18 mouse cellular contexts compared by ENCODE assay signal in the genomic region with DNA sequence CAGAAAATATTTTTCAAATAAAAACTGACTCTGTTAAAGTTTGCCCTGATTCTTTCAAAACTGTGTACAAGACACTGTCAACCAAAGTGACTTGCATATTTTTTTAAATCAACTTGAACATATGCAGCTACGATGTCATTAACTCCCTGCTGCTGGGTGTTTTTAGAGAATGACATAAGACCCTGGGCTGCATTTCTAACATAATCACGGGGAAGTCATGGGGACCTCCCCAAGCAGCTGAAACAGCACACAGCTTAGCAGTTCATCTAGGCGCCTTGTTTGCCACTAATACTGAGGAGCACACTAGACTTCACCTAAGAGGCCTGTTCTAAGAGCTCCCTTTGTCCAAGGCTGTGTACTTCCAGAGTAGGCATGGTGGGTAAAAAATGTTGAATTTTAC.
DNase-seq lines count a peak whose midpoint lies in the region; ATAC-seq and TF ChIP-seq lines count a peak whose summit lies in the region.
"Had no signal": no experiment of that assay in that cellular context is flagged by ENCODE, and none has a peak within 500 bp of the region (broad histone marks: within the 10 kb centered on the region; RNA-seq: fewer than 3 reads in every experiment).

No protein-coding gene starts in this region.

- in situ Hi-C loops in CH12.LX (cut with MboI; ENCODE audit: low pct_ligation_motif_present, low pct_unique_long_range_greater_than_20kb, low sequenced_read_pairs) = loop anchor here (25.0 kb wide), 1 partner anchor 304 kb away; no protein-coding TSS in a partner anchor

- no peak overlapping the region for H3K4me3 ChIP-seq in midbrain, embryonic 10.5 days
- no peak overlapping the region for H3K4me3 ChIP-seq in midbrain, embryonic 11.5 days (ENCODE audit: low read depth, low read length)
- no peak overlapping the region for H3K4me3 ChIP-seq in CH12.LX (replicated peaks in 1 of 3; ENCODE audit: low read depth in 2 of 3, low read length in 2 of 3, poor library complexity in 1 of 3)
- no peak overlapping the region for H3K4me3 ChIP-seq in forebrain, embryonic 12.5 days (replicated peaks)
- no peak overlapping the region for H3K4me3 ChIP-seq in limb, embryonic 11.5 days (ENCODE audit: low read depth, low read length)
- no peak overlapping the region for H3K4me3 ChIP-seq in lung, adult 2 months (replicated peaks; ENCODE audit: extremely low read depth, low read depth, low read length)
- H3K4me3 ChIP-seq: heart, embryonic 13.5 days had no signal

- no peak for TF ChIP-seq CTCF in CH12.LX (conservative IDR thresholded peaks at IDR 0.05 in 1 of 2, IDR thresholded peaks at IDR 0.05 in 1 of 2; ENCODE audit: low read depth in 2 of 2, low read length in 2 of 2)
- TF ChIP-seq CTCF in lung, adult 2 months (IDR thresholded peaks at IDR 0.05; ENCODE audit: insufficient read depth, low read length) = no peak

- no peaks in the 10 kb centered on the region for H3K9me3 ChIP-seq in midbrain, embryonic 10.5 days (replicated peaks)
- no peaks in the 10 kb centered on the region for H3K9me3 ChIP-seq in midbrain, embryonic 11.5 days (ENCODE audit: control insufficient read depth, low read length)
- no peaks in the 10 kb centered on the region for H3K9me3 ChIP-seq in CH12.LX (replicated peaks; ENCODE audit: low read length)
- H3K9me3 ChIP-seq in forebrain, embryonic 12.5 days = no peaks in the 10 kb centered on the region
- H3K9me3 ChIP-seq in limb, embryonic 11.5 days (ENCODE audit: control insufficient read depth, low read length) = no peaks in the 10 kb centered on the region
- H3K9me3 ChIP-seq: G1E; heart, embryonic 13.5 days had no signal

- peaks cover 85% of the 10 kb centered on the region for H3K4me1 ChIP-seq in midbrain, embryonic 10.5 days
- H3K4me1 ChIP-seq in midbrain, embryonic 11.5 days (ENCODE audit: control insufficient read depth, insufficient read depth, low read length) = peaks cover 37% of the 10 kb centered on the region
- peaks cover 19 to 57% of the 10 kb centered on the region in 2 experiments for H3K4me1 ChIP-seq in CH12.LX (ENCODE audit: control insufficient read depth in 1 of 2, insufficient read depth in 2 of 2)
- peaks cover 54% of the 10 kb centered on the region for H3K4me1 ChIP-seq in forebrain, embryonic 12.5 days
- H3K4me1 ChIP-seq in limb, embryonic 11.5 days (ENCODE audit: control insufficient read depth, insufficient read depth, low read length) = 0 out of 2 replicates have a peak, but pooled peaks cover 2% of the 10 kb centered on the region
- H3K4me1 ChIP-seq in lung, adult 2 months (ENCODE audit: control insufficient read depth, insufficient read depth, low read length) = peaks cover 14% of the 10 kb centered on the region

- H3K79me2 ChIP-seq in CH12.LX (replicated peaks; ENCODE audit: control insufficient read depth, extremely low read depth, insufficient read depth, poor library complexity, severe bottlenecking) = no peaks in the 10 kb centered on the region

- dilution Hi-C loops in CH12.LX (cut with MboI; ENCODE audit: extremely low pct_ligation_motif_present, extremely low pct_unique_long_range_greater_than_20kb, low sequenced_read_pairs) = no loop called here

- peak overlapping the region; percentile 24; the same call in 1 of the 2 replicates for H3K27ac ChIP-seq in midbrain, embryonic 10.5 days (replicated peaks)
- H3K27ac ChIP-seq in midbrain, embryonic 11.5 days (ENCODE audit: low read depth, low read length) = no peak overlapping the region
- H3K27ac ChIP-seq in CH12.LX (ENCODE audit: insufficient read depth, low read depth) = no peak overlapping the region
- H3K27ac ChIP-seq in forebrain, embryonic 12.5 days = peak overlapping the region; percentile 53; the same call in 1 of the 2 replicates
- H3K27ac ChIP-seq in limb, embryonic 11.5 days (replicated peaks; ENCODE audit: low read depth, low read length) = no peak overlapping the region
- H3K27ac ChIP-seq: heart, embryonic 13.5 days; kidney, postnatal 0 days had no signal

- no peak for TF ChIP-seq RAD21 in CH12.LX (IDR thresholded peaks at IDR 0.05; ENCODE audit: low read depth, low read length)

- no peak for DNase-seq in midbrain, embryonic 10.5 days (ENCODE audit: low spot score)
- DNase-seq in midbrain, embryonic 11.5 days (ENCODE audit: low spot score, missing footprints) = no peak
- DNase-seq in CH12.LX (ENCODE audit: extremely low read depth) = peak; percentile 78
- peak; percentile 16 for DNase-seq in limb, embryonic 11.5 days (ENCODE audit: low spot score)
- DNase-seq in lung, adult 2 months = no peak
- no peak for DNase-seq in neural tube, embryonic 10.5 days (ENCODE audit: extremely low spot score, low spot score)
- DNase-seq: adrenal gland, postnatal 25 days; cerebellum, adult 8-10 months; kidney, adult 18-20 months; liver, postnatal 0 days; lung, postnatal 14 days; thymus, postnatal 36 days had no signal

- H3K27me3 ChIP-seq in midbrain, embryonic 10.5 days (ENCODE audit: low read depth, poor library complexity, severe bottlenecking) = no peaks in the 10 kb centered on the region
- no peaks in the 10 kb centered on the region for H3K27me3 ChIP-seq in midbrain, embryonic 11.5 days (ENCODE audit: control insufficient read depth, insufficient read depth, low read length)
- H3K27me3 ChIP-seq in CH12.LX (replicated peaks) = no peaks in the 10 kb centered on the region
- no peaks in the 10 kb centered on the region for H3K27me3 ChIP-seq in forebrain, embryonic 12.5 days
- H3K27me3 ChIP-seq in limb, embryonic 11.5 days (ENCODE audit: control insufficient read depth, insufficient read depth, low read length) = no peaks in the 10 kb centered on the region
- H3K27me3 ChIP-seq: heart, embryonic 13.5 days had no signal

- 0 out of 2 replicates have a peak, but pooled peaks cover 15% of the 10 kb centered on the region for H3K36me3 ChIP-seq in midbrain, embryonic 10.5 days
- no peaks in the 10 kb centered on the region for H3K36me3 ChIP-seq in midbrain, embryonic 11.5 days (ENCODE audit: control insufficient read depth, insufficient read depth, low read length)
- H3K36me3 ChIP-seq in CH12.LX (replicated peaks in 1 of 2; ENCODE audit: control insufficient read depth in 1 of 2, insufficient read depth in 1 of 2, low read length in 1 of 2) = peaks cover 6 to 24% of the 10 kb centered on the region in 2 experiments
- H3K36me3 ChIP-seq in forebrain, embryonic 12.5 days (replicated peaks) = no peaks in the 10 kb centered on the region; the same call in 1 of the 2 replicates
- no peaks in the 10 kb centered on the region for H3K36me3 ChIP-seq in limb, embryonic 11.5 days (ENCODE audit: control insufficient read depth, insufficient read depth, low read length)
- H3K36me3 ChIP-seq: heart, embryonic 13.5 days had no signal

- WGBS in midbrain, embryonic 10.5 days = 70% methylated on average over 3 of the region's 3 CpGs
- WGBS in midbrain, embryonic 11.5 days = 45% methylated on average over 3 of the region's 3 CpGs
- WGBS in forebrain, embryonic 12.5 days = 44% methylated on average over 3 of the region's 3 CpGs
- WGBS in limb, embryonic 11.5 days = 76% methylated on average over 3 of the region's 3 CpGs
- WGBS in lung, adult 2 months = 62% methylated on average over 3 of the region's 3 CpGs

- TF ChIP-seq POLR2A in CH12.LX (IDR thresholded peaks at IDR 0.05; ENCODE audit: low read depth, low read length) = no peak
- TF ChIP-seq POLR2A in lung, adult 2 months (IDR thresholded peaks at IDR 0.05; ENCODE audit: borderline replicate concordance, extremely low read depth, low read depth, low read length) = no peak

- TF ChIP-seq EP300 in CH12.LX (IDR thresholded peaks at IDR 0.05; ENCODE audit: low read length) = peak; percentile 19; the same call in 1 of the 2 replicates

- ATAC-seq in midbrain, embryonic 11.5 days (ENCODE audit: low FRiP score) = no peak
- no peak for ATAC-seq in forebrain, embryonic 12.5 days (ENCODE audit: low FRiP score)
- ATAC-seq in limb, embryonic 11.5 days (ENCODE audit: insufficient number of reproducible peaks, low FRiP score, low TSS enrichment, low read depth) = no peak
- ATAC-seq: CD4-positive, CD25-positive, alpha-beta regulatory T cell, adult 4 months; hindbrain, postnatal 0 days; liver, postnatal 0 days had no signal

- H3K4me2 ChIP-seq in midbrain, embryonic 11.5 days = no peak overlapping the region
- 0 out of 2 replicates have a peak overlapping the region, but pooled peaks have one; percentile 19 for H3K4me2 ChIP-seq in CH12.LX (ENCODE audit: insufficient read depth, low read depth, poor library complexity, severe bottlenecking)
- no peak overlapping the region for H3K4me2 ChIP-seq in forebrain, embryonic 12.5 days
- H3K4me2 ChIP-seq in limb, embryonic 11.5 days (ENCODE audit: low read depth, severe bottlenecking) = no peak overlapping the region
- H3K4me2 ChIP-seq: heart, embryonic 13.5 days had no signal

- no peak overlapping the region for H3K9ac ChIP-seq in midbrain, embryonic 11.5 days (ENCODE audit: low read length)
- no peak overlapping the region for H3K9ac ChIP-seq in CH12.LX (ENCODE audit: insufficient read depth, low read depth)
- no peak overlapping the region for H3K9ac ChIP-seq in forebrain, embryonic 12.5 days
- H3K9ac ChIP-seq in limb, embryonic 11.5 days (ENCODE audit: low read length) = no peak overlapping the region
- H3K9ac ChIP-seq: heart, embryonic 13.5 days; liver, postnatal 0 days had no signal

TF ChIP-seq in CH12.LX, 34 proteins besides CTCF, POLR2A, EP300 and RAD21:
- TF ChIP-seq IRF4 (IDR thresholded peaks at IDR 0.05; ENCODE audit: low read depth, low read length) = peak; percentile 25; the same call in 1 of the 2 replicates
- peak; percentile 52; the same call in 1 of the 2 replicates for TF ChIP-seq JUN (IDR thresholded peaks at IDR 0.05; ENCODE audit: insufficient read depth, low read depth, low read length)
- TF ChIP-seq USF2 (conservative IDR thresholded peaks at IDR 0.05; ENCODE audit: low read depth, low read length) = no peak
- peak; percentile 84 for TF ChIP-seq ETS1 (conservative IDR thresholded peaks at IDR 0.05; ENCODE audit: low read depth, low read length)
- TF ChIP-seq ELF1 (IDR thresholded peaks at IDR 0.05; ENCODE audit: low read depth, low read length) = no peak
- TF ChIP-seq UBTF (IDR thresholded peaks at IDR 0.05; ENCODE audit: low read depth, low read length) = no peak
- peak; percentile 95 for TF ChIP-seq MEF2A (IDR thresholded peaks at IDR 0.05; ENCODE audit: borderline replicate concordance, low read depth, low read length)
- 0 out of 2 replicates have a peak, but pooled peaks have one; percentile 50 for TF ChIP-seq CHD1 (IDR thresholded peaks at IDR 0.05; ENCODE audit: low read depth, low read length)

Comparison
In these comparisons a context has a peak if more than half of its experiments do, and no peak if none do; other contexts are left out.
1. H3K27ac ChIP-seq: peak in midbrain, embryonic 10.5 days (single experiment) and forebrain, embryonic 12.5 days (single experiment); none in midbrain, embryonic 11.5 days (single experiment), CH12.LX (single experiment) and limb, embryonic 11.5 days (single experiment).
2. DNase-seq: peak in CH12.LX (single experiment) and limb, embryonic 11.5 days (single experiment); none in midbrain, embryonic 10.5 days (single experiment), midbrain, embryonic 11.5 days (single experiment), lung, adult 2 months (single experiment) and neural tube, embryonic 10.5 days (single experiment).